Mouse (Mus musculus) adipocyte (in vitro differentiated cells): Measurements from ENCODE around the gene Rpl39.
"Not testable (repeated sequence)": the region's sequence is repeated elsewhere in the genome, so short reads cannot be mapped to it uniquely, and the experiment has no call there.

Source experiments
- DNase-seq: peaks from one replicate; pipeline ENCODE4 v3.0.0-alpha.2; 2016; ENCODE audit warnings: low spot score

Gene Rpl39

GRCm38 (mm10) chrX:37084927-37085660 lies at the start of gene Rpl39:
Gene Rpl39 (minus strand): TSS chrX:37085402.
- DNase-seq = peak; percentile 93

DNA sequence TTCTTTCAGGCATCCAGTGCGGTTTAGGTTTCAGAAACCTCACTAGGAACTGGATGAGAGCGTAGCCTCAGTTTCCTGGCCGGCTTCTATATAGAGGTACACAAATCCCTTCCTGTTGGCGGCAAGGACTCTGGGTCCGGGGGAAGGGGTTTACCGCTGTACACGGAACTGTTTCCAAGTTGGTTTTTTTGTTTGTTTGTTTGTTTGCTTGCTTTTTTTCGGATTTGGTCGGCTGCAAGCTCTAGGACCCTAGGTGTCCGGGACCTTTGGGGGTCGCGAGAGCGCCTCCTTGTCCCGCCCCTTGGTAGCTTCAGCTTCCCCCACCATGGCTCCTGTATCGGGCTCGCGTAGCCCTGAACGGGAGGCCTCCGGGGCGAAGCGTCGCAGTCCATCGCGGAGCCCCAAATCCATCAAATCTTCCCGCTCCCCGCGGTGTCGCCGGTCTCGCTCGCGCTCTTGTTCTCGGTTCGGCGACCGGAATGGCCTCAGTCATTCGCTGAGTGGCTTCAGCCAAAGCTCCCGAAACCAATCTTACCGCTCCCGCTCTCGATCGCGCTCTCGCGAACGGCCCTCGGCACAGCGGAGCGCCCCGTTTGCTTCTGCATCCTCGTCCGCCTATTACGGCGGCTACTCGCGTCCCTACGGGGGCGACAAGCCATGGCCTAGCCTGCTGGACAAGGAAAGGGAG lies 41.6 kb upstream of the Rpl39 start, which contains the start of gene Nkap:
Gene Nkap, plus strand, starts transcription at position 125 of the 688 bp plus-strand sequence.
- DNase-seq = peak; percentile 79

DNA sequence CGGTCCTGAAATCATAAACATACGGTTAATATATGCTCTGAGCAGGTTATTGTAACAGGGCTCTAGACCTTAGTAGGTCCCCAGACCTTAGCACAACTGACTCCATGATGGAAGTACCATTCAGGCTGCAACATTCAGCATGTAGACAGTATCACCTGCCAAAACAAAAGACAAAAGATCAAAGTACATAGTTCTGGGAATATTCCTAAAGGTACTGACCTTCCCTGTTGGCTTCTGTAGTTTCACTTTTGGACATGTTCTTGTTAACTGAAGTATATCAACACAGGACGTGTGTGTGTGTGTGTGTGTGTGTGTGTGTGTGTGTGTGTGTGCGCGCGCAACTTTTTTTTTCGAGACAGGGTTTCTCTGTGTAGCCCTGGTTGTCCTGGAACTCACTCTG lies 40.3 kb upstream of the Rpl39 start:
- no peak for DNase-seq

DNA sequence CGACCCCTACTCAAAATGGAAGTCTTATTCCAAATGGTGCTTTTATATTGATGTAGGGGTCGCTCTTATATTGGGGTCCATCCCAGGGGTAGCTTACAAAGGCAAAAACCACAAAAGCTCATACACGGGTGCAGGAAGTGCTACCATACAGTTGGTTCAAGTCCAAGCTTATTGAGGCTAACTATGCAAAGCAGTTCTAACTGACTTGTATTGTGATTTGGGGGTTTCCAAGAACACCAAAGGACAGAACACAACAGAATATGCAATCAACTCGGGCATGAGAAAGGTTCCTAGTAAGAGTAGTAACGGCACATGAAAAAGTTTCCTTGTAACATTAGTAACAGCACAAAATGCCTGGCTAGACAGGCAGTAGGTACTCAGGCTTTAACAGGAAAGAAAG lies 35.0 kb upstream of the Rpl39 start:
- DNase-seq = no peak

DNA sequence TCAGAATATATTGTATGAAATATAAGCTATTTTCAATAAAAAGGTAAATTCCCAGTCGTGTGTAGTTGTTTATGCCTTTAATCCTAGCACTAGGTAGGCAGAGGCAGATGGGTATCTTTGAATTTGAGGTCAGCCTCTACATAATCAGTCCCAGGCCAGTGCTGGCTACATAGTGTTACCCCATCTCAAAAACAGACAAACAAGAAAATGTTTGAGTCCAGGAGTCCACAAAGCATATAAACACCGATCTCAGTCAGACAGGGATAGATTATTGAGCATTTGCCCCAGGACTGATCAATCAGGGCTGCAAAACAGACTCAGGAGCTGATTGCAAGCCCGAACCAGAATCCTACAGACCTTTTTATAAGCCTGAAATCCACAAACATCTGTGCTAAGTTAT lies 34.4 kb upstream of the Rpl39 start:
- no peak for DNase-seq

DNA sequence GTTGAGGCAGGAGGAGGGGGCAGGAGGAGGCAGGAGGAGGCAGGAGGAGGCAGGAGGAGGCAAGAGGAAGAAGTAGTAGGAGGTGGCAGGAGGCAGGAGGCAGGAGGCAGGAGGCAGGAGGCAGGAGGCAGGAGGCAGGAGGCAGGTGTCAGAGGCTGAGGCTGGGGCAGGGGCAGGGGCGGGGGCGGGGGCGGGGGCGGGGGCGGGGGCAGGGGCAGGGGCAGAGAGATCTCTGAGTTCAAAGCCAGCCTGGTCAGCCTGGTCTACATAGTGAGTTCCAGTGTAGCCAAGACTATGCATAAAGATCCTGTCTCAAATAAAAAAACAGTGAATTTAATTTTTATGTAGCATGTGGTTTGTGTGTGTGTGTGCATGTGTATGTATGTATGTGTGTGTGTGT lies 31.9 kb upstream of the Rpl39 start:
- no peak for DNase-seq

GRCm38 (mm10) chrX:37110881-37111193 lies 25.6 kb upstream of the Rpl39 start:
- DNase-seq = no peak

DNA sequence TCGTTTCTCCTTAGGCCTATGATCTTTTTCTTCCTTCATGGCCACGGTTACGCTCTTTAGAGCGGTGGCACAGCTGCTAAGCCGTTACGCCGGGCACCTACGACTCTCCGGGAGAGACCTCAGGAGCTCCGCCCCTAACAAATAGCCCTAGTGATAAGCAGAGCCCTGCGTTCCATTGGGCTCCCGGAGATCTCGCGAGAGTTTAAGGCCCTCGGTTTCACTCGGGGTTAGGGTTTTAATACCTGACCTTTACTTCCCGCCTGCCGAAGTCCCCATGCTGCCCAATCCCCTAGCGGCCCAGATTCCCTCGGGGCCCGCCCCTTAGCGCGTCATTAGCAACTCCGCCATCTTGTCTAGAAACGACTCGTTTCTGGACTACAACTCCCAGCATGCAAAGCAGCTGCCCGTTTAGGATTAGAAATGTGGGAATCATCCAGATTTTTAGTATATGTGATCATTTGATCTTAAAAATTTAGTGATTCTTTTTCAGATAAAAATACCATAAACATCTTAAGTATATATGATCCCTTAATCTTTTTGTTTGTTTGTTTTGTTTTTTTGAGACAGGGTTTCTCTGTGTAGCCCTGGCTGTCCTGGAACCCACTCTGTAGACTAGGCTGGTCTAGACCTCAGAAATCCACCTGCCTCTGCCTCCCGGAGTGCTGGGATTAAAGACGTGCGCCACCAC lies 25.1 kb upstream of the Rpl39 start, which contains the start of gene Upf3b:
Gene Upf3b, minus strand, starts transcription at position 130 of the 688 bp plus-strand sequence.
- DNase-seq = peak; percentile 98

DNA sequence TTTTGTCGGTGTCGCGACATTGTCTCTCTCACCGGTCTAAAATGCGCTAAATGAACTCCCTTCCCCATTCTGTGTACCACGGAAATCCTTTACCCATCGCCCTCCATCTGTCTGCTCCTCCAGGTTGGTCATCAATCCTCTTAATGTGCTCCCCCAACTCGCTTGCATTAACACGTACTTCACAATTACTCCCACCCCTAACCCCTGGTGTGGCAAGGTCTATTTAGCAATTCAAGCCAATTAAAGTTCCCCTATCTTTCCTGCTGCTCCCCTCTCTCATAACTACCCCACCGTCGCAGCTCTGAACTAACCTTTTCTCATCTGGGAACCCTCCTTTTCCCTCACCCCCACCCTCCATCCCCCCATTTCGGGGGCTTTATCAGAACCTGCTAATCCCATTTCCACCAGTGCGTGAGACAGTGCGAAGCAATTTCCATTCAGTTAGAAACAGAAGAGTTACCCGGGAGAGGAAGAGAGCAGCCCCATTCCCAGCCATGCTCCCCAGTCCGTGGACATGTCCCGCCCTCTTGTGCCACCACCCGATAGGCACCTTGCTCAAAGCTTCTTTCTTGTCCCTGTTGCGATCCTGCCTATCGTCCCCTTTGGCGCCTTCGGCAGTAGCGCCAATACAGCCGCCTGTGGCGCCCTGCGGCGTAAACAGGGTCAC lies 24.5 kb upstream of the Rpl39 start:
- DNase-seq = no peak

DNA sequence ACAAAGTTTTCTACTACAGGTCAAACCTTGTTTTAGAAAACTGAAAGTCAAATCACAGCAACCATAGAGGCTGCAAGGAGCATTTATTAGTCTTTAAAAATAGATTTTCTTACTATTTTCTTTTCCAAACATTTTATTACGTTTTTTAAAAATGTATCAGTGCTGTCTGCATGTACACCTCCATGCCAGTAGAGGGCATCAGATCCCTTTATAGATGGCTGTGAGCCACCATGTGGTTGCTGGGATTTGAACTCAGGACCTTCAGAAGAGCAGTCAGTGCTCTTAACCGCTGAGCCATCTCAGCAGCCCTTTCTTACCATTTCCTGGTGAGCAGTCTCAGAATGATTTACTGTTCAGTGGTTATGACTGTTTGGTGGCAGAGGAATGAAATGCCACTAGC lies 18.6 kb upstream of the Rpl39 start:
- no peak for DNase-seq

DNA sequence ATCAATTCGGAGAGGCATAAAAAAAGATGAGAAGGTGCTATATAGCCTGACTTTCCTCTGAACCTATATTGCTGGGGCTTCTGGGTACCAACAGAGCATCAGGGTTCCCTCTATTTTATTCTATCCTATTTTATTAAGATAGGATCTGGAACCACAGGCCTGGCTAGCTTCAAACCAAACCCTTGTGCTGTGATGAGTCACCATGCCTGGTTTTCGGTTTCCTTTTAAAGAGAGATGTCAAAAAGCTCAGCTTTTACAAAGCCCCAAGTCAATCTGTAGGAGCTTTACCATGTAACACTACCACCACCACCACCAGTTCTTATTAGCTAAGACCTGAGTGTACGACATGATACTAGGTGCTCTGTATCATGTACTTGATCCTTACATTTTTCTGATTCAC lies 13.5 kb upstream of the Rpl39 start:
- no peak for DNase-seq

DNA sequence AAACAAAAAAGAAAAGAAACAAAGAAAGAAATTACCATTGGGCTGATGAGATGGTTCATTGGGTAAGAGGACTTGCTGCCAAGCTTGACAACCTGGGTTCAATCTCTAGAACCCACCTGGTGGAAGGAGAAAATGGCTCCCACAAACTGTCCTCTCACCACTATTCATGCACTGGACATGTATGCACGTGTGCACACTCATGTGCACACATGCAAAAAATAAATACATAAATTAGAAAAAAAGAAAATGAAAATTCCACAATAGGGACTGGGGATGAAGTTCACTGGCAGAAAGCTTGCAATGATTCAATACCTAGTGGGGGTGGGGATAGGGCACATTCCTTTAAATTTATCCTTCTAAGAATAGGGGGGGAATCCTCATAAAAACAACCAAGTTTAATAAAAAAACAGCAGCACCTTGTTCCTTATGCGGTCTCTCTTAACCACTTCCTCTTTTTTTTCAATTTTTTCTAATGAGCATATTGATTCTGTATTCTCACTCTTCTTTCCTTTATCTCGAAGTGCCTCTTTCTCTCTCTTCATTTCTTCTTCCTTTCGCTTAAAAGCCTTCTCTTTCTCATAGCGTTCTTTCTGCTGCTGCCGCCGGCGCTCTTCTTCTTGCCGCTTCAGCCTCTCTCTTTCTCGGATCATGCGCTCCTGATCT lies 10.0 kb upstream of the Rpl39 start:
- no peak for DNase-seq

GRCm38 (mm10) chrX:37091457-37091856 lies 6.3 kb upstream of the Rpl39 start:
- no peak for DNase-seq

- DNase-seq = no peak
Measured at GRCm38 (mm10) chrX:37088778-37089177, 3.6 kb upstream of the Rpl39 start.

- DNase-seq = no peak
Measured at GRCm38 (mm10) chrX:37085665-37086064, 463 bp upstream of the Rpl39 start.

DNA sequence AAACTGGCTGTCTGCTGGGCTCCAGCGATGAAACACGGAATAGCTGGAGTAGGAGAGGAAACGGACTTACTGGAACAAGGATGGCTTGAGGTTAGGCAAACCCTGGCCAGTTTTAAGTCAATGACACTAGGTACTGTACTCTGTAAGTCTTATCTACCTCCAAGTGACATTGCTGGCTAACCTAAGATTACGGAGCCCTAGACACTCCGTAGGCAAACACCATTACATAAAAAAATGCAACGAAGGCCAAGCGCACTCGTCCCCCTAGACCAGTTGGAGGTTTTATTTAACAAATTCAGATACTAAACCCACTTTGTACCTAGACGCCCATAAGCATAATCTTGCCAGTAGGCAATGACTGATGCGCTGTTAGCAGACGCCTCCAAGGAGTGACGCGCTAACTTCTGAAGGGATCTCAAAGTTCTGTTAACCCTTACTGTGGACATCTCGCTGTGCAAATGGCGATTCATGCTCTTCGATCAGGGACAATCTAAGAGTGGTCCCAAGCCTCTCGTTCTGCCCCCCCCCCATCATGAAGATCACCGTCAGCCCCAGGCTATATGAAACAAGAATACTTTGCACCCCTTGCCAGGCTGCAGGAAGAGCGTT lies 780 bp downstream of the Rpl39 start:
- peak; percentile 51 for DNase-seq

DNA sequence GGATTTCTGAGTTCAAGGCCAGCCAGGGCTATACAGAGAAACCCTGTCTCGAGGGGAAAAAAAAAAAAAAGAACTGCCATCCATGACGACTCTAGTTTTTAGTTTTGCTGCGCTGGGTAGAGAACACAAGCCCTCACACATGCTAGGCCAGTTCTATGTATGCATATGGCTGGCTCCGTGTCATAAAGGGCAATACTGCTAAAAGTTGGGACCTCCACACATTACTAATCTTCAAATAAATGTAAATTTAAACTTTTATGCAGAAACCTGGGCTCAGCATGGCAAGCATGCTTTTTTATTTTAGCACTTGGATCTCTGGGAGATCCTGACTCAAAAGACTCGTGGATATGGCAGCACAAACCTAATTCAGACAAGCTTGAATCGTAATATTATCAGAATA lies 4.0 kb downstream of the Rpl39 start:
- no peak for DNase-seq

DNA sequence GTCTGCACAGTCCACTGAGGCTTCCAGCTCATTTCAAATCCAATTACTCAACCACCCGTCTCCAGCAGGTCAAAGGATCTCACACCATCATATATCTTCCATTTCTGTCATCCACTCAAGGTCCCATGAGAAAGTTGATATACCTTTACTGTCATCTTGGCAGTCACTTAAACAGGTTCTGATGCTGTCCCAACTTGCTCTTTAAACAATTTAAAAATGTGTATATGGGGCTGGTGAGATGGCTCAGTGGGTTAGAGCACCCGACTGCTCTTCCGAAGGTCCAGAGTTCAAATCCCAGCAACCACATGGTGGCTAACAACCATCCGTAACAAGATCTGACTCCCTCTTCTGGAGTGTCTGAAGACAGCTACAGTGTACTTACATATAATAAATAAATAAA lies 4.9 kb downstream of the Rpl39 start:
- not testable (repeated sequence) for DNase-seq

DNA sequence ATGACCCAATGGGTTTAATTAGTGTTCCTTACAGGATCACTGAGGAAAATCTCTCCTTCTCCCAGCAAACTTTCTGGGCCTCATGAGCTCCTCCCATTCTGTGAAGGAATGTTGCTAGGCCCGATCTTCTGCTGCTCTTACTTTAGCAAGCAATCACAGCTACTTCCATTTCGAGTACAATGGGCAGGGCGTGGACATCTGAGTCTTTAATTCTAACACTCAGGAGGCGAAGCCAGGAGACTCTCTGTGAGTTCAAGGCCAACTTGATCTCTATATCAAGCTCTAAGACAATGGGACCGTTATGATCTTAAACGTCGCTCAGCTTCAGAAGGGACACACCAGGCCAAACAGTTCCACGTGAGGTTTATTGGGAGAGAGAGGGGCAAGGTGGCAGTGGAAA lies 8.6 kb downstream of the Rpl39 start:
- DNase-seq = no peak

- peak; percentile 77 for DNase-seq
Measured at GRCm38 (mm10) chrX:37074262-37074892, 10.8 kb downstream of the Rpl39 start.

GRCm38 (mm10) chrX:37068766-37069165 lies 16.4 kb downstream of the Rpl39 start:
- no peak for DNase-seq
